Mouse (Mus musculus) neural tube, embryonic 15.5 days (tissue): ENCODE measurements around the gene Ntn3. TPM values are rescaled to one million over a fixed set of nuclear protein-coding genes. Genes with fewer than 3 reads are reported as not detected.
A peak's percentile ranks its signal among the peaks of the same experiment; 100 is the strongest.

Experiments used
- ATAC-seq: fragments of 200-750 bp; cut with Nextera tagmentation; 2 replicates; pipeline ENCODE4 v1.8.0; 2017; ENCODE audit warnings: mild to moderate bottlenecking, moderate TSS enrichment, moderate library complexity; ENCODE audit not compliant: low FRiP score
- H3K27ac ChIP-seq: fragments of 300-500 bp; sonication (generic); replicated peaks from 2 replicates; pipeline ENCODE4 v1.5.1; 2015; ENCODE audit warnings: mild to moderate bottlenecking, inconsistent platforms
- H3K27me3 ChIP-seq: fragments of 300-500 bp; sonication (generic); replicated peaks from 2 replicates; pipeline ENCODE4 v1.6.1; 2015; ENCODE audit warnings: inconsistent platforms
- H3K36me3 ChIP-seq: fragments of 300-500 bp; sonication (generic); 2 replicates; pipeline ENCODE4 v1.6.1; 2015; ENCODE audit warnings: inconsistent platforms
- H3K4me1 ChIP-seq: fragments of 300-500 bp; sonication (generic); 2 replicates; pipeline ENCODE4 v1.6.1; 2015; ENCODE audit warnings: inconsistent platforms
- H3K4me2 ChIP-seq: fragments of 300-500 bp; sonication (generic); 2 replicates; pipeline ENCODE4 v1.6.1; 2015; ENCODE audit warnings: inconsistent platforms, mild to moderate bottlenecking, moderate library complexity
- H3K4me3 ChIP-seq: fragments of 300-500 bp; sonication (generic); replicated peaks from 2 replicates; pipeline ENCODE4 v1.5.1; 2015; ENCODE audit warnings: mild to moderate bottlenecking, inconsistent platforms
- H3K9ac ChIP-seq: fragments of 300-500 bp; sonication (generic); replicated peaks from 2 replicates; pipeline ENCODE4 v1.6.1; 2015; ENCODE audit warnings: mild to moderate bottlenecking, inconsistent platforms
- H3K9me3 ChIP-seq: fragments of 300-500 bp; sonication (generic); replicated peaks from 2 replicates; pipeline ENCODE4 v1.6.1; 2016; ENCODE audit warnings: inconsistent platforms
- WGBS: fragments of 180-500 bp; shearing (Covaris S2); methylation state at CpG from one replicate; pipeline ENCODE4 v1.1.7; 2015; ENCODE audit warnings: mixed read lengths; 5-methylcytosine and 5-hydroxymethylcytosine counted together
- polyA plus RNA-seq: library from polyadenylated mRNA; unstranded; fragments of >200 nt; fragmentation: Nextera tagmentation; extraction: Ambion mirVana; gene quantifications from 2 replicates; pipeline ENCODE4 v1.2.1, GENCODE M21; 2015

Ntn3 gene
- polyA plus RNA-seq, 1 experiment from 2014 or later: 6.0 TPM

GRCm38 (mm10) chr17:24209916-24210240 is 547 bp upstream of the Ntn3 start:
- H3K9ac ChIP-seq: peak overlapping the region; percentile 64; the same call in 1 of the 2 replicates

DNA sequence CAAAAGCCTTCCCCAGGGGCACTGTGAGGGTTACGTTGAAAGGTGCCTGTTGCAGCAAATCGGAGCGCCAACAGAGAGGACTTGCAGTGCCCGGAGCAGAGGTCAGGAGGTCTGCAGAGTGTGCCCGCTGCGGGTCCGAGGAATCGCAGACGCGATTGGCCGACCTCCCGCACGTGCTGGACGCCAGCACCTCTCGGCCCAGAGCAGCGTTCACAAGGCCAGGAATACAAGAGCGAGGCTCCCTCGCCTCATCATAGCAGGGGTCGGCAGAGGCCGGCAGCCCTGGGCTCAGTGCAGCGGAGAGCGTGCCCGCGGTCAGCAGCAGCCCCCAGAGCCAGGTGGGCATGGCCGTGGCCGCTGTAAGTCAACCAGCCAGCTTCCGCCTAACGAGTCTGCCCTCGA is 689 bp downstream of the Ntn3 start:
- Histone ChIP-seq H3K27ac (peak overlapping the region; percentile 74), H3K27me3 (peaks cover 7% of the 10 kb centered on the region; the same call in 1 of the 2 replicates), H3K9ac (peak overlapping the region; percentile 64), H3K36me3 (no peaks in the 10 kb centered on the region), H3K4me1 (peaks cover 85% of the 10 kb centered on the region), H3K4me2 (peak overlapping the region; percentile 95), H3K4me3 (peak overlapping the region; percentile 81), H3K9me3 (no peaks in the 10 kb centered on the region)
- 3% methylated on average over 29 of the region's 29 CpGs for WGBS
- ATAC-seq: no peak

More at GRCm38 (mm10) chr17:24209916-24210240, 547 bp upstream of the Ntn3 start:
- Histone ChIP-seq H3K4me1 (peaks cover 72% of the 10 kb centered on the region), H3K36me3 (peaks cover under 1% of the 10 kb centered on the region), H3K4me3 (peak overlapping the region; percentile 81), H3K9me3 (no peaks in the 10 kb centered on the region), H3K27me3 (peaks cover 7% of the 10 kb centered on the region; the same call in 1 of the 2 replicates), H3K4me2 (peak overlapping the region; percentile 95), H3K27ac (peak overlapping the region; percentile 74; the same call in 1 of the 2 replicates)
- WGBS: 76% methylated on average over 3 of the region's 3 CpGs
- ATAC-seq: no peak

- peak overlapping the region; percentile 74; the same call in 1 of the 2 replicates for H3K27ac ChIP-seq
- H3K27me3 ChIP-seq: peaks cover 7% of the 10 kb centered on the region; the same call in 1 of the 2 replicates
- peak overlapping the region; percentile 95 for H3K4me2 ChIP-seq
- ATAC-seq: no peak
- WGBS: 53% methylated on average over 34 of the region's 34 CpGs
- H3K36me3 ChIP-seq: no peaks in the 10 kb centered on the region
- H3K4me1 ChIP-seq: peaks cover 91% of the 10 kb centered on the region
- H3K9me3 ChIP-seq: no peaks in the 10 kb centered on the region
- peak overlapping the region; percentile 64 for H3K9ac ChIP-seq
- H3K4me3 ChIP-seq: peak overlapping the region; percentile 81
These were observed 1.3 kb downstream of the Ntn3 start for GRCm38 (mm10) chr17:24207768-24208640.

DNA sequence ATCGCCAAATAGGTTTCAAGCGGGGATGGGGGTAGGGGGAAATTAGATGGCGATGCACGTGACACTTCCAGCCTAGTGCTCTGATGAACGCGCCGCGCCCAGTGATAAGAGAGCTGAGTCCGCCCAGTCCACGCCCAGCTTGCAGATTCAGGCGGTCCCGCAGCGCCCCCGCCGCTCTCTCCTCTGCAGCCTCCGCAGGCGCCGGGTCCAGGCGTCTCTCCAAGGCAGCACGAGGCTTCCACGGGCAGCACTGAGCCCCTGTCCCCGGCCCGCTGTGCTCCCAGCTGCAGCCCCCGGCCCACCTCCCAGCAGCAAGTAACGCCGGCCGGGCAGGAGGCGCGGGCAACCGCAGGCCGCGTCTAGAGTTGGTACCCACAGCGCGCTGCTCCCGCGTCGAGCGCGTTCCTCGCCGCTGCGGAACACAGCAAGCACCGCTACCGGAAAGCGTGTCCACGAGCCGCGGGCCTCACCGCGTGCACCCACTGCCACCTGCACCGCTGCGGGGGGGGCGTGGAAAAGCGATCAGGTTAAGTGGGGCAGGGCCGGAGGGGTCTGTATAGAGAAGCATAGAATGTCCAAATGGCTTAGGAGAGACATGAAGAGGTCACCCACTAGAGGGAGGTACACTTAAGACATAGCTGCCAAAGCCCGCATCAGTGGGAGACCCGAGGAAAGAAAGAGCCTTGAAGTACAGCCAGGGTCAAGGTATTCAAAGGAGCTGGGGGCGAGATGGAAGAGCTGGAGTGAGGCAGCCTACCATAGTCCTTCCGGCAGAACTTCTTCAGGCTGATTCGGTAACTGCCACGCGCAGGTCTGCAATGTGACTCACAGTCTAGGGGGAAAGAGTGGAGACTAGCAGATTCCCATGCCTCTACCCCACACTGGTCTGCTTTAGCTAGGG is 2.6 kb downstream of the Ntn3 start:
- no peaks in the 10 kb centered on the region for H3K36me3 ChIP-seq
- peak; percentile 29 for ATAC-seq
- H3K27ac ChIP-seq: peak overlapping the region; percentile 85
- no peaks in the 10 kb centered on the region for H3K9me3 ChIP-seq
- H3K4me1 ChIP-seq: peaks cover 95% of the 10 kb centered on the region
- peak overlapping the region; percentile 95 for H3K4me2 ChIP-seq
- H3K27me3 ChIP-seq: peaks cover 7% of the 10 kb centered on the region; the same call in 1 of the 2 replicates
- 4% methylated on average over 62 of the region's 62 CpGs for WGBS
- peak overlapping the region; percentile 81 for H3K4me3 ChIP-seq
- peak overlapping the region; percentile 80 for H3K9ac ChIP-seq

GRCm38 (mm10) chr17:24205908-24206361 is 3.4 kb downstream of the Ntn3 start:
- Histone ChIP-seq H3K9ac (peak overlapping the region; percentile 80), H3K27ac (peak overlapping the region; percentile 85), H3K27me3 (peaks cover 7% of the 10 kb centered on the region; the same call in 1 of the 2 replicates), H3K4me1 (peaks cover 94% of the 10 kb centered on the region), H3K36me3 (no peaks in the 10 kb centered on the region), H3K4me2 (peak overlapping the region; percentile 95), H3K4me3 (peak overlapping the region; percentile 81), H3K9me3 (no peaks in the 10 kb centered on the region)
- 4% methylated on average over 15 of the region's 15 CpGs for WGBS
- ATAC-seq: peak; percentile 11; the same call in 1 of the 2 replicates

DNA sequence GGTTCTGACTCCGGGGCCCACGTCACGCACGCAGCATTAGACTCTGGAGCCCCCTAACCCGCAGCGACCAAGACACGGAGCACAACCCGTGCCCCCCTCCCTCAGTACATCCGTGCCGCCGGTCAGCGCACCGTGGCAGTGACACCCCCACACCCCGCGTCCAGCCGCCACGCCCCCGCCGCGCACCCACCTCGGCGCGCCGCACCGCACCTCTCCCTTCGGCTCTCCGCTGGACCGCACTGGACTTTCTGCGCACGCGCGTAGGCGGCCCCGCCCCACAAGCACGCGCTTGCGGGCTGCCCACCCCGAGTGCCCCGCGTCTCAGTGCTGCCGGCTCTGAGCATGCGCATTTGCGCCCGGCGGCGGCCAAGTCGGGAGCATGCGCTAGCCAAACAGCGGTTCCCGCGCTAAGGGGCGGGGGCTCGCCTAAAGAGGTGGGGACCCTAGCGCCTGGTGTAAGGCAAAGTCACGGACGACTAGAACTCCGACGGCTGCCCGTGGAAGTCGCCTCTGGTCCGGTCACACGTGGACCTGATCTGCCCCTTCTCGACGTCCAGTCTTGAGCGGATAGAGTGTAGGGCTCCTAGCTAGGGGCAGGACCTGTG is 3.9 kb downstream of the Ntn3 start, which contains the start of gene Tbc1d24:
TSS of gene Tbc1d24 (minus strand) at position 279 of the 605 bp plus-strand sequence.
- WGBS: under 1% methylated on average over 55 of the region's 65 CpGs
- peaks cover 2% of the 10 kb centered on the region; the same call in 1 of the 2 replicates for H3K27me3 ChIP-seq
- H3K9ac ChIP-seq: peak within 1 kb of the TSS; percentile 80
- H3K4me1 ChIP-seq: peaks cover 93% of the 10 kb centered on the region
- peak within 1 kb of the TSS; percentile 85 for H3K27ac ChIP-seq
- peak; percentile 82 for ATAC-seq
- H3K9me3 ChIP-seq: no peaks in the 10 kb centered on the region
- no peaks in the 10 kb centered on the region for H3K36me3 ChIP-seq
- H3K4me3 ChIP-seq: peak within 1 kb of the TSS; percentile 81
- peak within 1 kb of the TSS; percentile 95 for H3K4me2 ChIP-seq

GRCm38 (mm10) chr17:24204846-24205245 is 4.5 kb downstream of the Ntn3 start:
- H3K4me2 ChIP-seq: peak overlapping the region; percentile 95
- peak overlapping the region; percentile 81 for H3K4me3 ChIP-seq
- H3K36me3 ChIP-seq: no peaks in the 10 kb centered on the region
- H3K9ac ChIP-seq: peak overlapping the region; percentile 80
- peak overlapping the region; percentile 85 for H3K27ac ChIP-seq
- ATAC-seq: no peak; the same call in 1 of the 2 replicates
- no peaks in the 10 kb centered on the region for H3K27me3 ChIP-seq
- WGBS: 14% methylated on average over 7 of the region's 7 CpGs
- H3K4me1 ChIP-seq: peaks cover 92% of the 10 kb centered on the region
- H3K9me3 ChIP-seq: no peaks in the 10 kb centered on the region

DNA sequence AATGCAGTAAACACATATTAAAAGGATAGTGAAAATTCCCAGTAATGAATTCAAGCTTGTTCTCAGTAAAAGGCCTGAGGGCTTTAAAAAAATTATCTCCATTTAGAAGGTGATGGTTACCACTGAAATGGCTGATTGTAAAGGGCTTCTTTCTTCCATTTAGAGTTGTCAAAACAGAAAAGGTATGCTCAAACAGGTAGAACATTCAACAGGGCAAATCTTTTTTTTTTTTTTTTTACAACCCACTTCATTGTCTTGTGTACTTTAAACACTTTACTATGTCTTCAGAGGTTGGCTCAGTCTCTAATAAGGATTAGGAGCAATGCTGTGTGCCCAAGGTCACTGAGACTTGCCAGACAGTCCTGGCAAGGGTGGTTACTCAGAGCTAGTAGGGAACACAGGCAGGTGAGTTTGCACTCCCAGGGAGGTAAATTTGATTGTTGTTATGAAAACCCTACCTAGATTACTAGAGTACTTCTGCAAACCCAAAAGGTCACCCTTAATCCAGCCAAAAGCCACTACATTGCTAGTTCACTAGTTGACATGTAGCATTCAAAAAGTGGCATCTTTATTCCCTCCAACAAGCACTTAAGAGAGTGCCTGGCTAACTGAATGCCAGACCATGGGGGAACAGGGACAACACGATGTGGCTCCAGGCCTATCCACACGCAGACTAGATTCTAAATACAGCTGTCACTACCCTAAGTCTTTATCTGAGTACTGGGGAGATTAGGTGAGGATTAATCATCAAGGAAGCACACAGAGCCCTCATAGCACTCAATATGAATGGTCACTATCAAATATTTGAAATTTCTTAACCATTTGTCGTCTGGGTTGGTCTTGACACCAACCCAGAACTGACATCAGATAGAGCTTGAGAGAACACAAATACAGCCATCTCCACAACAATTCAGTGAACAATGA is 5.5 kb downstream of the Ntn3 start:
- H3K9ac ChIP-seq: peak overlapping the region; percentile 80; the same call in 1 of the 2 replicates
- no peaks in the 10 kb centered on the region for H3K9me3 ChIP-seq
- 79% methylated on average over 3 of the region's 3 CpGs for WGBS
- H3K4me2 ChIP-seq: peak overlapping the region; percentile 95
- H3K4me1 ChIP-seq: peaks cover 86% of the 10 kb centered on the region
- H3K27me3 ChIP-seq: no peaks in the 10 kb centered on the region
- no peaks in the 10 kb centered on the region for H3K36me3 ChIP-seq
- ATAC-seq: no peak
- H3K4me3 ChIP-seq: peak overlapping the region; percentile 81
- H3K27ac ChIP-seq: no peak overlapping the region

GRCm38 (mm10) chr17:24203068-24203467 is 6.3 kb downstream of the Ntn3 start:
- Histone ChIP-seq H3K4me3 (no peak overlapping the region), H3K36me3 (no peaks in the 10 kb centered on the region), H3K4me2 (peak overlapping the region; percentile 95), H3K27me3 (no peaks in the 10 kb centered on the region), H3K9me3 (no peaks in the 10 kb centered on the region), H3K27ac (no peak overlapping the region), H3K9ac (peak overlapping the region; percentile 8; the same call in 1 of the 2 replicates), H3K4me1 (peaks cover 78% of the 10 kb centered on the region)
- no peak for ATAC-seq
- WGBS: 45% methylated on average over 4 of the region's 4 CpGs

DNA sequence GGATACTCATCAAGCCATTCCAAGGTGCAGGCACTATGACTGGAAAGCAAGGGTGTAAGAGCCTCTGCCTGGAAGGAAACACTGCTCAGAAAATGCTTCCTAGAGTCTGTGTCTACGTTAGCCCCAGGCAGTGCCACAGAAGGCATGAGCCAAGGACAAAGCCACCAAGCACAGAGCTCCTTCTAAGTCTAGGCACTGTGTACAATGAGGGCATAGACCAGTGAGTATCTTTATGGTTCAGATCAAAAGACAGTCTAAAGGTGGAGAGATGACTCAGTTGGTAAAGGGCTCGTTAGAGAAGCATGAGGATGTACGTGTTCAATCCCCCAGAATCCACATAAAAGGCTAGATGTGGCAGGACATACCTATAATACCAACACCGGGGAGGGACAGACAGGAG is 8.2 kb downstream of the Ntn3 start:
- WGBS: 88% methylated on average over 4 of the region's 4 CpGs
- Histone ChIP-seq H3K9ac (no peak overlapping the region), H3K27ac (no peak overlapping the region), H3K27me3 (no peaks in the 10 kb centered on the region), H3K4me2 (no peak overlapping the region), H3K4me3 (no peak overlapping the region), H3K9me3 (no peaks in the 10 kb centered on the region), H3K4me1 (peaks cover 58% of the 10 kb centered on the region), H3K36me3 (no peaks in the 10 kb centered on the region)
- ATAC-seq: no peak
